Mouse (Mus musculus): ENCODE measurements around the gene Pold2.

Gene Pold2

DNA sequence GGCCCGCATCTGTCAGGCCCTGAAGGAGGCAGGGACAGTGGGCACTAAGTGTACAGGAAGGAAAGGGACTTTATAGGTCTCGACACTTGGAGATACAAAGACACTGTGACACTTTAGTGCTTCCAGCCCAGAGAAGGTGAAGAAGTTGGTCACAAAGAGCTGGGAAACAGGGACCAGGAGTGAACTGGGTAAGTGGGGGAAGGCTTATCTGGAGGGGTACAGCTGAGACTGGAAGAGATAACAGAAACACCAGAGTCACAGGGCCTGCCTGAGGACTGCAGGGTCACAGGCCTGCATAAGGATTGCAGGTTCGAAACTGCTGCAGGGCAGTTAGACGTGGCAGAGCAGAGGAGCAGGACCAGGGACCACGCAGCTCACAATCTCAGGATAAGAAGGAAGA lies 50.2 kb downstream of the Pold2 start:
- no peak for DNase-seq (ENCODE audit: low read depth, low spot score)

DNA sequence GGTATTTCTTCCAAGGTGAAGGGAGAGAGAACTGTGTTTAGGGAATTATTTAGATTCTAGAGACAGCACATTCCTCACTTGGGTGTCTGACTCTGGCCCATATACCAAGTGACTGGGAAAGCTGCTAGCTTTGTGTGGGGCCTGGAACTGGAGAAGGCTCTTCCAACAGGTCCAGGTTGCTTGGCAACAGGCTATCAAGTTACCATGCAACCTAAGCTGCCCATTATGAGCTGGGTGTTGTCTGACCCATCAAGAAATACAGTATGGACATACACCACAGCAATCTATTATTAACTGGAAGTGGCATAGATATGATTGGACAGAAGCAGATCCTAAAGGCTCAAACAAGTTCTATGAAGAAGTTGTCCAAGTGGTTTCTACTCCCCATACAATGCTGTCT lies 52.7 kb downstream of the Pold2 start:
- DNase-seq (ENCODE audit: low read depth, low spot score) = no peak
